8 mouse cellular contexts compared by ENCODE assay signal in genomic region chr7:16312011-16312671, GRCm38 (mm10). TPM values are rescaled to one million over a fixed set of nuclear protein-coding genes. Genes with fewer than 3 reads are reported as not detected.
DNase-seq lines count a peak whose midpoint lies in the region; ATAC-seq and TF ChIP-seq lines count a peak whose summit lies in the region.

No protein-coding gene starts in this region.

- peak overlapping the region; percentile 74 for H3K4me3 ChIP-seq in thymus, adult 2 months (ENCODE audit: control insufficient read depth, insufficient read depth, low read length)
- H3K4me3 ChIP-seq in embryonic facial prominence, embryonic 12.5 days, result peak overlapping the region; percentile 71
- H3K4me3 ChIP-seq in heart, embryonic 14.5 days (ENCODE audit: control insufficient read depth in 1 of 2, insufficient read depth in 1 of 2, low read depth in 1 of 2, low read length in 2 of 2), result peak overlapping the region; percentile 90 to 94
- H3K4me3 ChIP-seq in midbrain, embryonic 10.5 days, result peak overlapping the region; percentile 95
- peak overlapping the region; percentile 46 for H3K4me3 ChIP-seq in testis, adult 2 months (ENCODE audit: control insufficient read depth, low read depth, low read length)

- peak; percentile 18 for DNase-seq in thymus, adult 2 months
- DNase-seq in thymus, postnatal 0 days (ENCODE audit: low spot score), result no peak
- DNase-seq in kidney, postnatal 36 days, result peak; percentile 30 to 47
- DNase-seq in midbrain, embryonic 10.5 days (ENCODE audit: low spot score), result no peak
- DNase-seq in left cerebral cortex, postnatal 25 days (ENCODE audit: low spot score in 2 of 2), result no peak

- peaks cover 54% of the 10 kb centered on the region for H3K4me1 ChIP-seq in thymus, adult 2 months (replicated peaks; ENCODE audit: control insufficient read depth, insufficient read depth, low read length)
- H3K4me1 ChIP-seq in embryonic facial prominence, embryonic 12.5 days, result peaks cover 49% of the 10 kb centered on the region
- H3K4me1 ChIP-seq in heart, embryonic 14.5 days (ENCODE audit: control insufficient read depth in 2 of 2, insufficient read depth in 2 of 2, low read length in 2 of 2), result peaks cover 17 to 33% of the 10 kb centered on the region in 2 experiments
- H3K4me1 ChIP-seq in midbrain, embryonic 10.5 days, result peaks cover 69% of the 10 kb centered on the region
- H3K4me1 ChIP-seq in testis, adult 2 months (ENCODE audit: control insufficient read depth, insufficient read depth, low read length), result peaks cover 45% of the 10 kb centered on the region

- H3K9ac ChIP-seq in embryonic facial prominence, embryonic 12.5 days, result peak overlapping the region; percentile 78
- H3K9ac ChIP-seq in heart, embryonic 14.5 days (ENCODE audit: low read length), result peak overlapping the region; percentile 97

- H3K27me3 ChIP-seq in thymus, adult 2 months (ENCODE audit: control insufficient read depth, insufficient read depth, low read length), result peaks cover 10% of the 10 kb centered on the region; the same call in 1 of the 2 replicates
- H3K27me3 ChIP-seq in embryonic facial prominence, embryonic 12.5 days, result peaks cover 32% of the 10 kb centered on the region
- no peaks in the 10 kb centered on the region for H3K27me3 ChIP-seq in heart, embryonic 14.5 days (ENCODE audit: control insufficient read depth, insufficient read depth, low read length)
- H3K27me3 ChIP-seq in midbrain, embryonic 10.5 days (ENCODE audit: low read depth, poor library complexity, severe bottlenecking), result peaks cover 12% of the 10 kb centered on the region; the same call in 1 of the 2 replicates
- H3K27me3 ChIP-seq in testis, adult 2 months (ENCODE audit: control insufficient read depth, insufficient read depth, low read length), result no peaks in the 10 kb centered on the region

- no peak overlapping the region for H3K27ac ChIP-seq in thymus, adult 2 months (ENCODE audit: control insufficient read depth, insufficient read depth, low read length)
- peak overlapping the region; percentile 80 for H3K27ac ChIP-seq in embryonic facial prominence, embryonic 12.5 days
- peak overlapping the region; percentile 99 for H3K27ac ChIP-seq in heart, embryonic 14.5 days (replicated peaks in 1 of 2; ENCODE audit: control insufficient read depth in 1 of 2, insufficient read depth in 1 of 2, low read depth in 2 of 2, low read length in 2 of 2)
- peak overlapping the region; percentile 99 for H3K27ac ChIP-seq in midbrain, embryonic 10.5 days (replicated peaks)
- H3K27ac ChIP-seq in testis, adult 2 months (ENCODE audit: control insufficient read depth, insufficient read depth, low read depth, low read length), result no peak overlapping the region

- H3K36me3 ChIP-seq in thymus, adult 2 months (ENCODE audit: control insufficient read depth, insufficient read depth, low read length), result no peaks in the 10 kb centered on the region
- no peaks in the 10 kb centered on the region for H3K36me3 ChIP-seq in embryonic facial prominence, embryonic 12.5 days
- peaks cover 8% of the 10 kb centered on the region for H3K36me3 ChIP-seq in heart, embryonic 14.5 days (ENCODE audit: control insufficient read depth, insufficient read depth, low read length)
- peaks cover 8% of the 10 kb centered on the region for H3K36me3 ChIP-seq in midbrain, embryonic 10.5 days
- H3K36me3 ChIP-seq in testis, adult 2 months (ENCODE audit: control insufficient read depth, insufficient read depth, low read length), result no peaks in the 10 kb centered on the region

- TF ChIP-seq POLR2A in thymus, adult 2 months (IDR thresholded peaks at IDR 0.05; ENCODE audit: control insufficient read depth, extremely low read depth, insufficient read depth, low read length, poor library complexity), result no peak
- no peak for TF ChIP-seq POLR2A in testis, adult 2 months (IDR thresholded peaks at IDR 0.05; ENCODE audit: control insufficient read depth, low read depth, low read length)

- no peaks in the 10 kb centered on the region for H3K9me3 ChIP-seq in embryonic facial prominence, embryonic 12.5 days
- H3K9me3 ChIP-seq in heart, embryonic 14.5 days (ENCODE audit: control insufficient read depth, low read length), result no peaks in the 10 kb centered on the region
- H3K9me3 ChIP-seq in midbrain, embryonic 10.5 days (replicated peaks), result peaks cover 5% of the 10 kb centered on the region; the same call in 1 of the 2 replicates

- intact Hi-C loops in left cerebral cortex, postnatal 25 days (cut with DNase I), result no loop called here

- no peak for ATAC-seq in embryonic facial prominence, embryonic 12.5 days (ENCODE audit: insufficient number of reproducible peaks, insufficient read depth, low FRiP score, low TSS enrichment)
- ATAC-seq in heart, embryonic 14.5 days (ENCODE audit: insufficient number of reproducible peaks, insufficient read depth, low FRiP score, low read depth), result peak; percentile 16; the same call in 1 of the 2 replicates

- H3K4me2 ChIP-seq in embryonic facial prominence, embryonic 12.5 days (replicated peaks), result peak overlapping the region; percentile 98
- peak overlapping the region; percentile 98 for H3K4me2 ChIP-seq in heart, embryonic 14.5 days (ENCODE audit: low read length)

- TF ChIP-seq CTCF in thymus, adult 2 months (IDR thresholded peaks at IDR 0.05; ENCODE audit: borderline replicate concordance, control insufficient read depth, extremely low read depth, insufficient read depth, low read length, poor library complexity), result no peak
- TF ChIP-seq CTCF in testis, adult 2 months (IDR thresholded peaks at IDR 0.05; ENCODE audit: control insufficient read depth, insufficient read depth, insufficient replicate concordance, low read depth, low read length), result no peak

- 2% methylated on average over 49 of the region's 49 CpGs for WGBS in thymus, adult 2 months
- 1% methylated on average over 45 of the region's 49 CpGs for WGBS in embryonic facial prominence, embryonic 12.5 days
- WGBS in heart, embryonic 14.5 days, result under 1% methylated on average over 49 of the region's 49 CpGs
- under 1% methylated on average over 49 of the region's 49 CpGs for WGBS in midbrain, embryonic 10.5 days

RNA-seq across cellular contexts. Expression of gene Bbc3, which starts 3.9 kb away (rescaled TPM):
- polyA plus RNA-seq in thymus, adult 2 months (2012; rRNA removed), result 49.8 and 84.9 TPM in 2 replicates
- 8.0 and 9.2 TPM in 2 replicates for polyA plus RNA-seq in thymus, postnatal 0 days (2015; fragmentation: Nextera tagmentation; extraction: Ambion mirVana)
- 7.4 and 8.5 TPM in 2 replicates for polyA plus RNA-seq in embryonic facial prominence, embryonic 12.5 days (2016; fragmentation: Nextera tagmentation; extraction: Ambion mirVana)
- 3.8 and 5.2 TPM in 2 replicates for polyA plus RNA-seq in heart, embryonic 14.5 days (2014; fragmentation: Nextera tagmentation; extraction: Ambion mirVana)
- polyA plus RNA-seq in midbrain, embryonic 10.5 days (2016; fragmentation: Nextera tagmentation; extraction: Ambion mirVana), result 14.4 and 17.1 TPM in 2 replicates
- 4.0 and 6.1 TPM in 2 replicates for polyA plus RNA-seq in testis, adult 2 months (2012; rRNA removed)
- 10 to 100 TPM in 1 of 2 experiments, 1 to 10 TPM in 1; 9.2 to 10.9 TPM for total RNA-seq in left cerebral cortex, postnatal 25 days (2021)

RNA-seq across cellular contexts. Expression of gene Ccdc9, which starts 25.5 kb away (rescaled TPM):
- polyA plus RNA-seq in thymus, adult 2 months (2012; rRNA removed), result 39.4 and 43.0 TPM in 2 replicates
- 15.9 and 21.9 TPM in 2 replicates for polyA plus RNA-seq in thymus, postnatal 0 days (2015; fragmentation: Nextera tagmentation; extraction: Ambion mirVana)
- 45.7 and 49.2 TPM in 2 replicates for polyA plus RNA-seq in embryonic facial prominence, embryonic 12.5 days (2016; fragmentation: Nextera tagmentation; extraction: Ambion mirVana)
- 10.6 and 11.2 TPM in 2 replicates for polyA plus RNA-seq in heart, embryonic 14.5 days (2014; fragmentation: Nextera tagmentation; extraction: Ambion mirVana)
- 24.6 and 34.1 TPM in 2 replicates for polyA plus RNA-seq in midbrain, embryonic 10.5 days (2016; fragmentation: Nextera tagmentation; extraction: Ambion mirVana)
- polyA plus RNA-seq in testis, adult 2 months (2012; rRNA removed), result 46.0 and 47.1 TPM in 2 replicates
- 10 to 100 TPM; 81.6 to 86.9 TPM for total RNA-seq in left cerebral cortex, postnatal 25 days (2021)

RNA-seq across cellular contexts. Expression of gene Inafm1, which starts 38.7 kb away (rescaled TPM):
- 44.7 and 62.2 TPM in 2 replicates for polyA plus RNA-seq in thymus, adult 2 months (2012; rRNA removed)
- 6.2 and 7.6 TPM in 2 replicates for polyA plus RNA-seq in thymus, postnatal 0 days (2015; fragmentation: Nextera tagmentation; extraction: Ambion mirVana)
- polyA plus RNA-seq in embryonic facial prominence, embryonic 12.5 days (2016; fragmentation: Nextera tagmentation; extraction: Ambion mirVana), result 22.8 and 24.8 TPM in 2 replicates
- 9.9 and 11.7 TPM in 2 replicates for polyA plus RNA-seq in heart, embryonic 14.5 days (2014; fragmentation: Nextera tagmentation; extraction: Ambion mirVana)
- 6.3 and 10.0 TPM in 2 replicates for polyA plus RNA-seq in midbrain, embryonic 10.5 days (2016; fragmentation: Nextera tagmentation; extraction: Ambion mirVana)
- 19.5 and 22.5 TPM in 2 replicates for polyA plus RNA-seq in testis, adult 2 months (2012; rRNA removed)
- 10 to 100 TPM; 32.5 to 34.8 TPM for total RNA-seq in left cerebral cortex, postnatal 25 days (2021)

RNA-seq across cellular contexts. Expression of gene C5ar1, which starts 52.8 kb away (rescaled TPM):
- polyA plus RNA-seq in thymus, adult 2 months (2012; rRNA removed), result 3.2 and 4.1 TPM in 2 replicates
- polyA plus RNA-seq in thymus, postnatal 0 days (2015; fragmentation: Nextera tagmentation; extraction: Ambion mirVana), result 1.1 and 1.2 TPM in 2 replicates
- polyA plus RNA-seq in embryonic facial prominence, embryonic 12.5 days (2016; fragmentation: Nextera tagmentation; extraction: Ambion mirVana), result 0.87 and 1.1 TPM in 2 replicates
- polyA plus RNA-seq in heart, embryonic 14.5 days (2014; fragmentation: Nextera tagmentation; extraction: Ambion mirVana), result 3.3 and 3.7 TPM in 2 replicates
- 0.86 and 1.4 TPM in 2 replicates for polyA plus RNA-seq in midbrain, embryonic 10.5 days (2016; fragmentation: Nextera tagmentation; extraction: Ambion mirVana)
- 0.53 and 0.65 TPM in 2 replicates for polyA plus RNA-seq in testis, adult 2 months (2012; rRNA removed)
- total RNA-seq in left cerebral cortex, postnatal 25 days (2021), result 1 to 10 TPM in 1 of 2 experiments, under 1 TPM in 1; 0.78 to 2.2 TPM

Comparison
In these comparisons a context has a peak if more than half of its experiments do, and no peak if none do; other contexts are left out.
1. DNase-seq: peak in thymus, adult 2 months (single experiment) and kidney, postnatal 36 days (2 of 2); none in thymus, postnatal 0 days (single experiment), midbrain, embryonic 10.5 days (single experiment) and left cerebral cortex, postnatal 25 days (0 of 2).
2. H3K27ac ChIP-seq: peak in embryonic facial prominence, embryonic 12.5 days (single experiment), heart, embryonic 14.5 days (2 of 2) and midbrain, embryonic 10.5 days (single experiment); none in thymus, adult 2 months (single experiment) and testis, adult 2 months (single experiment).
3. Peak in every context shown above with its lines, with median percentiles within 50 percentile points of each other: H3K4me3 ChIP-seq.